Mouse (Mus musculus) lung, embryonic 15.5 days (tissue): ENCODE results near the gene Gm20695. TPM values are rescaled to one million over a fixed set of nuclear protein-coding genes. Genes with fewer than 3 reads are reported as not detected.

Experiments used
- ATAC-seq: fragments of 200-750 bp; cut with Nextera tagmentation; 2 replicates; pipeline ENCODE4 v1.8.0; 2017; ENCODE audit warnings: moderate number of reproducible peaks, borderline replicate concordance; ENCODE audit not compliant: low FRiP score, low TSS enrichment; ENCODE audit errors: extremely low read depth
- H3K27ac ChIP-seq: fragments of 300-500 bp; sonication (generic); 2 replicates; pipeline ENCODE4 v1.5.1; 2015; ENCODE audit warnings: moderate library complexity, mild to moderate bottlenecking, inconsistent platforms
- H3K27me3 ChIP-seq: fragments of 300-500 bp; sonication (generic); 2 replicates; pipeline ENCODE4 v1.6.1; 2015; ENCODE audit warnings: inconsistent platforms
- H3K36me3 ChIP-seq: fragments of 300-500 bp; sonication (generic); 2 replicates; pipeline ENCODE4 v1.6.1; 2015; ENCODE audit warnings: inconsistent platforms
- H3K4me1 ChIP-seq: fragments of 300-500 bp; sonication (generic); 2 replicates; pipeline ENCODE4 v1.6.1; 2015; ENCODE audit warnings: inconsistent platforms
- H3K4me2 ChIP-seq: fragments of 300-500 bp; sonication (generic); 2 replicates; pipeline ENCODE4 v1.6.1; 2015; ENCODE audit warnings: inconsistent platforms, mild to moderate bottlenecking, moderate library complexity
- H3K4me3 ChIP-seq: fragments of 300-500 bp; sonication (generic); 2 replicates; pipeline ENCODE4 v1.5.1; 2015; ENCODE audit warnings: mild to moderate bottlenecking, inconsistent platforms
- H3K9ac ChIP-seq: fragments of 300-500 bp; sonication (generic); 2 replicates; pipeline ENCODE4 v1.6.1; 2015; ENCODE audit warnings: inconsistent platforms
- H3K9me3 ChIP-seq: fragments of 300-500 bp; sonication (generic); 2 replicates; pipeline ENCODE4 v1.6.1; 2016; ENCODE audit warnings: inconsistent platforms
- WGBS: fragments of 180-500 bp; shearing (Covaris S2); methylation state at CpG from one replicate; pipeline ENCODE4 v1.1.7; 2015; 5-methylcytosine and 5-hydroxymethylcytosine counted together
- polyA plus RNA-seq: library from polyadenylated mRNA; unstranded; fragments of >200 nt; fragmentation: Nextera tagmentation; extraction: Ambion mirVana; gene quantifications from 2 replicates; pipeline ENCODE4 v1.2.1, GENCODE M21; 2015

Gene Gm20695
- polyA plus RNA-seq, 1 experiment from 2014 or later = 1.1 TPM

- no peak for ATAC-seq
- H3K36me3 ChIP-seq = 0 out of 2 replicates have a peak, but pooled peaks cover 1% of the 10 kb centered on the region
- no peak overlapping the region for H3K4me3 ChIP-seq
- no peak overlapping the region for H3K9ac ChIP-seq
- no peak overlapping the region for H3K27ac ChIP-seq
- H3K4me2 ChIP-seq = no peak overlapping the region
- no peaks in the 10 kb centered on the region for H3K9me3 ChIP-seq
- H3K27me3 ChIP-seq = no peaks in the 10 kb centered on the region
- H3K4me1 ChIP-seq = no peaks in the 10 kb centered on the region
- WGBS = 60% methylated on average over 1 of the region's 1 CpGs
Observed at GRCm38 (mm10) chr16:3855776-3856175, 28.7 kb upstream of the Gm20695 start.

- Histone ChIP-seq H3K27ac (no peak overlapping the region), H3K4me1 (no peaks in the 10 kb centered on the region), H3K36me3 (peaks cover 13% of the 10 kb centered on the region), H3K9ac (no peak overlapping the region), H3K9me3 (no peaks in the 10 kb centered on the region), H3K27me3 (no peaks in the 10 kb centered on the region), H3K4me2 (no peak overlapping the region), H3K4me3 (no peak overlapping the region)
- no peak for ATAC-seq
- WGBS = 81% methylated on average over 4 of the region's 4 CpGs
Observed at GRCm38 (mm10) chr16:3859254-3859653, 25.2 kb upstream of the Gm20695 start.

GRCm38 (mm10) chr16:3871815-3872214 lies 12.6 kb upstream of the Gm20695 start:
- ATAC-seq = peak; percentile 11; the same call in 1 of the 2 replicates
- Histone ChIP-seq H3K9ac (peak overlapping the region; percentile 58), H3K4me3 (peak overlapping the region; percentile 59), H3K4me1 (peaks cover 8% of the 10 kb centered on the region; the same call in 1 of the 2 replicates), H3K36me3 (0 out of 2 replicates have a peak, but pooled peaks cover 5% of the 10 kb centered on the region), H3K27me3 (no peaks in the 10 kb centered on the region), H3K27ac (peak overlapping the region; percentile 35; the same call in 1 of the 2 replicates), H3K4me2 (peak overlapping the region; percentile 90), H3K9me3 (no peaks in the 10 kb centered on the region)
- WGBS = 2% methylated on average over 16 of the region's 16 CpGs

GRCm38 (mm10) chr16:3872216-3873047 lies 12.0 kb upstream of the Gm20695 start, which contains the start of gene Naa60:
Gene Naa60 (plus strand): TSS chr16:3872375.
- no peaks in the 10 kb centered on the region for H3K9me3 ChIP-seq
- peak within 1 kb of the TSS; percentile 63 for H3K27ac ChIP-seq
- peak within 1 kb of the TSS; percentile 90 for H3K4me2 ChIP-seq
- peak within 1 kb of the TSS; percentile 59 for H3K4me3 ChIP-seq
- peak within 1 kb of the TSS; percentile 58 for H3K9ac ChIP-seq
- no peaks in the 10 kb centered on the region for H3K27me3 ChIP-seq
- 0 out of 2 replicates have a peak, but pooled peaks cover 5% of the 10 kb centered on the region for H3K36me3 ChIP-seq
- ATAC-seq = peak; percentile 99
- WGBS = 5% methylated on average over 47 of the region's 47 CpGs
- peaks cover 8% of the 10 kb centered on the region; the same call in 1 of the 2 replicates for H3K4me1 ChIP-seq

- Histone ChIP-seq H3K27me3 (no peaks in the 10 kb centered on the region), H3K9me3 (no peaks in the 10 kb centered on the region), H3K4me1 (peaks cover 6% of the 10 kb centered on the region; the same call in 1 of the 2 replicates), H3K9ac (no peak overlapping the region), H3K36me3 (peaks cover 4% of the 10 kb centered on the region; the same call in 1 of the 2 replicates), H3K4me2 (no peak overlapping the region), H3K4me3 (no peak overlapping the region), H3K27ac (no peak overlapping the region)
- no peak for ATAC-seq
- whole genome bisulfite sequencing = 93% methylated on average over 4 of the region's 4 CpGs
Observed at GRCm38 (mm10) chr16:3876346-3876745, 8.1 kb upstream of the Gm20695 start.

- H3K27ac ChIP-seq = peak overlapping the region; percentile 94
- WGBS = 2% methylated on average over 10 of the region's 10 CpGs
- peak; percentile 3; the same call in 1 of the 2 replicates for ATAC-seq
Observed at GRCm38 (mm10) chr16:3885065-3885670, 720 bp downstream of the Gm20695 start.

GRCm38 (mm10) chr16:3891621-3892295 lies 7.3 kb downstream of the Gm20695 start:
- Histone ChIP-seq H3K4me1 (no peaks in the 10 kb centered on the region), H3K36me3 (peaks cover 8% of the 10 kb centered on the region; the same call in 1 of the 2 replicates), H3K27ac (no peak overlapping the region), H3K27me3 (no peaks in the 10 kb centered on the region), H3K9ac (no peak overlapping the region), H3K4me2 (no peak overlapping the region), H3K9me3 (no peaks in the 10 kb centered on the region), H3K4me3 (no peak overlapping the region)
- ATAC-seq = no peak
- WGBS = 90% methylated on average over 14 of the region's 14 CpGs

More at GRCm38 (mm10) chr16:3885065-3885670, 720 bp downstream of the Gm20695 start:
- Histone ChIP-seq H3K36me3 (no peaks in the 10 kb centered on the region), H3K4me3 (peak overlapping the region; percentile 75), H3K27me3 (no peaks in the 10 kb centered on the region), H3K4me1 (peaks cover 10% of the 10 kb centered on the region), H3K9me3 (no peaks in the 10 kb centered on the region), H3K9ac (peak overlapping the region; percentile 80), H3K4me2 (peak overlapping the region; percentile 63)

GRCm38 (mm10) chr16:3893739-3894138 lies 9.3 kb downstream of the Gm20695 start:
- H3K27ac ChIP-seq = no peak overlapping the region

GRCm38 (mm10) chr16:3895173-3895792 lies 10.8 kb downstream of the Gm20695 start:
- Histone ChIP-seq H3K27ac (peak overlapping the region; percentile 45), H3K4me2 (no peak overlapping the region), H3K9me3 (no peaks in the 10 kb centered on the region), H3K36me3 (peaks cover 32% of the 10 kb centered on the region), H3K4me3 (no peak overlapping the region), H3K27me3 (no peaks in the 10 kb centered on the region), H3K9ac (no peak overlapping the region), H3K4me1 (no peaks in the 10 kb centered on the region)
- no peak for ATAC-seq
- WGBS = 64% methylated on average over 9 of the region's 9 CpGs

More at GRCm38 (mm10) chr16:3893739-3894138, 9.3 kb downstream of the Gm20695 start:
- no peaks in the 10 kb centered on the region for H3K9me3 ChIP-seq
- no peaks in the 10 kb centered on the region for H3K27me3 ChIP-seq
- H3K4me2 ChIP-seq = no peak overlapping the region
- WGBS = 48% methylated on average over 3 of the region's 3 CpGs
- H3K9ac ChIP-seq = no peak overlapping the region
- H3K4me1 ChIP-seq = no peaks in the 10 kb centered on the region
- H3K36me3 ChIP-seq = peaks cover 22% of the 10 kb centered on the region
- H3K4me3 ChIP-seq = no peak overlapping the region
- no peak for ATAC-seq

GRCm38 (mm10) chr16:3896046-3896445 lies 11.6 kb downstream of the Gm20695 start:
- Histone ChIP-seq H3K27ac (no peak overlapping the region), H3K36me3 (peaks cover 39% of the 10 kb centered on the region), H3K9ac (no peak overlapping the region), H3K9me3 (no peaks in the 10 kb centered on the region), H3K4me3 (no peak overlapping the region), H3K27me3 (no peaks in the 10 kb centered on the region), H3K4me1 (no peaks in the 10 kb centered on the region), H3K4me2 (no peak overlapping the region)
- WGBS = 72% methylated on average over 6 of the region's 6 CpGs
- ATAC-seq = no peak

- Histone ChIP-seq H3K27ac (no peak overlapping the region), H3K4me1 (no peaks in the 10 kb centered on the region), H3K4me2 (no peak overlapping the region), H3K4me3 (no peak overlapping the region), H3K36me3 (peaks cover 44% of the 10 kb centered on the region), H3K9ac (no peak overlapping the region), H3K9me3 (no peaks in the 10 kb centered on the region), H3K27me3 (no peaks in the 10 kb centered on the region)
- 92% methylated on average over 1 of the region's 1 CpGs for WGBS
- ATAC-seq = no peak
Observed at GRCm38 (mm10) chr16:3896553-3896952, 12.1 kb downstream of the Gm20695 start.
